Mouse (Mus musculus): ENCODE results near the gene Sec22c.

The Sec22c gene

GRCm38 (mm10) chr9:121690734-121691133 lies 14.6 kb downstream of the Sec22c start:
- no peak for DNase-seq

- DNase-seq, result no peak
Measured at GRCm38 (mm10) chr9:121690200-121690651, 15.1 kb downstream of the Sec22c start.

- no peak for DNase-seq
Measured at GRCm38 (mm10) chr9:121684702-121685101, 20.6 kb downstream of the Sec22c start.

GRCm38 (mm10) chr9:121682037-121682680 lies 23.1 kb downstream of the Sec22c start:
- DNase-seq, result no peak

GRCm38 (mm10) chr9:121681191-121681590 lies 24.1 kb downstream of the Sec22c start:
- DNase-seq, result no peak

- peak; percentile 38 to 52 for DNase-seq
Measured at GRCm38 (mm10) chr9:121679549-121679948, 25.7 kb downstream of the Sec22c start.

GRCm38 (mm10) chr9:121677476-121677875 lies 27.8 kb downstream of the Sec22c start:
- no peak for DNase-seq

- no peak for DNase-seq
Measured at GRCm38 (mm10) chr9:121677069-121677468, 28.2 kb downstream of the Sec22c start.

GRCm38 (mm10) chr9:121675556-121675955 lies 29.7 kb downstream of the Sec22c start:
- DNase-seq, result no peak

- DNase-seq, result no peak
Measured at GRCm38 (mm10) chr9:121675011-121675410, 30.3 kb downstream of the Sec22c start.

- DNase-seq, result no peak
Measured at GRCm38 (mm10) chr9:121673716-121674115, 31.6 kb downstream of the Sec22c start.

- DNase-seq, result no peak
Measured at GRCm38 (mm10) chr9:121672311-121672710, 33.0 kb downstream of the Sec22c start.

- DNase-seq, result peak; percentile 63 to 68
Measured at GRCm38 (mm10) chr9:121671300-121671699, 34.0 kb downstream of the Sec22c start.

- peak in 1 of 2 experiments; percentile 23 for DNase-seq
Measured at GRCm38 (mm10) chr9:121669348-121669791, 35.9 kb downstream of the Sec22c start.

GRCm38 (mm10) chr9:121667822-121668221 lies 37.5 kb downstream of the Sec22c start:
- no peak for DNase-seq

- no peak for DNase-seq
Measured at GRCm38 (mm10) chr9:121666957-121667630, 38.2 kb downstream of the Sec22c start.

- DNase-seq, result no peak
Measured at GRCm38 (mm10) chr9:121664104-121664503, 41.2 kb downstream of the Sec22c start.

- no peak for DNase-seq
Measured at GRCm38 (mm10) chr9:121663467-121663866, 41.8 kb downstream of the Sec22c start.

- peak in 1 of 2 experiments; percentile 23 for DNase-seq
Measured at GRCm38 (mm10) chr9:121659791-121660190, 45.5 kb downstream of the Sec22c start.

GRCm38 (mm10) chr9:121658248-121658647 lies 47.0 kb downstream of the Sec22c start:
- DNase-seq, result no peak

- no peak for DNase-seq
Measured at GRCm38 (mm10) chr9:121657143-121657542, 48.1 kb downstream of the Sec22c start.

GRCm38 (mm10) chr9:121656322-121656721 lies 49.0 kb downstream of the Sec22c start:
- no peak for DNase-seq

GRCm38 (mm10) chr9:121653668-121654067 lies 51.6 kb downstream of the Sec22c start:
- no peak for DNase-seq

GRCm38 (mm10) chr9:121647026-121647425 lies 58.3 kb downstream of the Sec22c start:
- DNase-seq, result no peak

Measured in cerebellum, adult 18-20 months (tissue).